Mouse (Mus musculus) cortical plate, adult 2 months (tissue): Measurements from ENCODE around the gene Ndufaf3.

Experiments
- CTCF ChIP-seq: fragments of 200-500 bp; IDR thresholded peaks from 2 replicates; pipeline ENCODE4 v1.5.1; 2011; ENCODE audit warnings: mild to moderate bottlenecking, control low read depth, low read length; ENCODE audit not compliant: insufficient read depth; ENCODE audit errors: extremely low read depth
- POLR2A ChIP-seq: fragments of 200-500 bp; IDR thresholded peaks from 2 replicates; pipeline ENCODE4 v1.6.1; 2011; ENCODE audit warnings: mild to moderate bottlenecking, low read length, control low read depth; ENCODE audit not compliant: insufficient read depth; ENCODE audit errors: extremely low read depth

- TF ChIP-seq POLR2A: no peak
- no peak for TF ChIP-seq CTCF
Measured at GRCm38 (mm10) chr9:108599021-108599566, 31.9 kb upstream of the Ndufaf3 start.
